Mouse (Mus musculus): ENCODE data around the gene Filip1l. TPM values are rescaled to one million over a fixed set of nuclear protein-coding genes. Genes with fewer than 3 reads are reported as not detected.
"Not testable (repeated sequence)": the region's sequence is repeated elsewhere in the genome, so short reads cannot be mapped to it uniquely, and the experiment has no call there.

Gene Filip1l
- polyA plus RNA-seq, 1 experiment, result 6.9 TPM

DNA sequence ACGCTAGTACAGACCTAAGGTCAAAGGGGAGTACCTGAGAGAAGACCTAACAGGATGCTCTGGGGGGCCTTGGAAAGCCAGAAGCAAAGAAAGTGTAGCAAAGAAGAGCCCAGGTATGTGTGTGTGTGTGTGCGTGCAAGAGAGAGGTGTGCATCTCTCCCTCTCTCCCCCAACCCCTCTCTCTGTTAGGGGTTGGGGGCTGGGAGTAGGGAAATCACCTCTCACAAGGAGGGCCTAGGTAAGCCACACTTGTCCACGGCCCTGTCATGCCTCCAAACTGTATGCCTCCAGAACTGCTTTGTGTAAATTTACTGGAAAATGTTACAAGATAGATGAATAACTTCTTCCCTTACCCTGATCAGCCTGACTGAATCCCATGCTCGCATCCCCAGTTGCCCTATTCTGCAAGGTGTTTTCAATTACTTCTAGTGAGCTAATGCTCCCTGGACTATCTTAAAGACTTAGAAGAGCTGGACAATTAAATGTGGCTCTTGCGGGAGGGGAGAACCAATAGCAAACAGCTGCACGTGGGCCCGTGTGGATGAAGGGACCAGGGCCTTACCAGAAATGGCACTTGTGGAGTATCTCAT lies 22.4 kb downstream of the Filip1l start:
- WGBS, result 82% methylated on average over 7 of the region's 7 CpGs
- DNase-seq, result no peak
- no peak overlapping the region for H3K27ac ChIP-seq (ENCODE audit: insufficient read depth, low read depth, low read length)

DNA sequence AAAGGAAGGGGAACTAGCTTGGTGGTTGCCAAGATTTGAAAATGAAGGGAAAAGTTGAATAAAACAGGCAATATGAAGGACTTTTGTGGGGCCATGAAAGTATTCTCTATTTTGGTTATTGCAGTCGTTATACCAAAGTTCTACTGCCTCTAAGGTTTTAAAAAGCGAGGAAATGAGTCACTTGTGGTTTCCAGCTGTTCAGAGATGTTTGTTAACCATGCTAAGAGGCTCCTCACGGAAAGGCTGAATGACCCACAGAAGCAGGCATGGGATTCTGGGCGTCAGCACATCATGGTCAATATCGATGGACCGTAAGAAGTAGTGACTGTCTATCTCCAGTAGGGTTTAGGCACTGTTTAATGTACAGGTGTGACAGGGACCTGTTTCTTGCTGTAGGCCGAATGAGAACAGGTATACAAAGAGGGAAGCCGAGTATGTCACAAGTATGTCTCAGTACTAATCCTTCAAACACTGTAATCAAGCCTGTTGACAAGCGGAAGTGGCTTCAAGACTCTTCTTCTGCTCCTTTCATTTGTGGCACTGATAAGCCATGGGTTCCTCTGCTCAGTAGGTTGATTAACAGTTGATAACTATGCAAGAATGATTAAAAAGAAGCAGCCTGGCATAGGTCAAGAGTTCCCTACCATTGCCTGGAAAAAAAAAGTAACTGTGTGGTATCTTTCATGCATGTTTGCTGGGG lies 25.9 kb downstream of the Filip1l start:
- WGBS, result 91% methylated on average over 9 of the region's 9 CpGs
- no peak overlapping the region for H3K4me3 ChIP-seq (ENCODE audit: insufficient read depth, low read depth, low read length)
- DNase-seq, result no peak
- H3K4me1 ChIP-seq (ENCODE audit: control insufficient read depth, insufficient read depth, low read length), result no peaks in the 10 kb centered on the region
- no peaks in the 10 kb centered on the region for H3K36me3 ChIP-seq (ENCODE audit: control insufficient read depth, insufficient read depth, low read length)
- TF ChIP-seq CTCF (conservative IDR thresholded peaks at IDR 0.05; ENCODE audit: insufficient read depth, insufficient read length, low read depth, low read length) (no peak), POLR2A (IDR thresholded peaks at IDR 0.05; ENCODE audit: low read depth, low read length) (no peak)
- H3K27ac ChIP-seq (ENCODE audit: insufficient read depth, low read depth, low read length), result no peak overlapping the region
- H3K27me3 ChIP-seq (replicated peaks; ENCODE audit: control insufficient read depth, insufficient read depth, low read length), result no peaks in the 10 kb centered on the region

More for the DNA sequence above, 22.4 kb downstream of the Filip1l start:
- H3K27me3 ChIP-seq (replicated peaks; ENCODE audit: control insufficient read depth, insufficient read depth, low read length), result no peaks in the 10 kb centered on the region
- H3K4me1 ChIP-seq (ENCODE audit: control insufficient read depth, insufficient read depth, low read length), result no peaks in the 10 kb centered on the region
- H3K36me3 ChIP-seq (ENCODE audit: control insufficient read depth, insufficient read depth, low read length), result no peaks in the 10 kb centered on the region
- TF ChIP-seq CTCF (conservative IDR thresholded peaks at IDR 0.05; ENCODE audit: insufficient read depth, insufficient read length, low read depth, low read length) (no peak), POLR2A (IDR thresholded peaks at IDR 0.05; ENCODE audit: low read depth, low read length) (no peak)
- no peak overlapping the region for H3K4me3 ChIP-seq (ENCODE audit: insufficient read depth, low read depth, low read length)

DNA sequence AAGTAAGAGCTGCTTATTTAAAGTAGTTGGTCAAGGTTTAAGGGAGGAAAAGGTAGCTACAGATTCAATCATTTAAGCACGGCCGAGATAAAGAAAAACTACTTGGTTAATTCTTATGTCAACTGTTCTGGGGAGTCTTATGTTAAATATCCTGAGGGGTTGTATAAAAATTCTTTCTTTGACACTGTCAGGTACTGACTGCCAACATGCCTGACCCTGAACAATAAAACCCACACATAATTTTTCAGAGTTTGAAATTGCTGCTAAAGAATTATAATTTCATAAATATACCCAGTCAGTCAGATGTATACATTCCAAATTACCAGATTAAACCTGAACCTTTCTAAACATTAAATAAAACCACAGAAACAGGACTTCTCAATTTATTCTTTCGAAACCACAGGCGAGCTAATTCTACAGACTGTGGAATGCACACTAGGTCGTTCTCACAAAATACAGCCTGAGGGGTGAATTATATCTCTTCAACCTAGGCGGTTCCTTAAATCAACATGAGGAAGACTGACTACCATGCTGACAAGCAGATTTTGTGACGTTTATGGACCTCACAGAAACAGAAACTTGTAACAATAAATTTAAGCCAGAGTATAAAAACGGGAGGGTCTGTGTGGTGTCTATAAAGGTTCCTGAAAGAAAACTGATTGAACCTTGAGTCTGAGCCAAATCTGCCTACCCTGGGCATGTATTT lies 30.5 kb downstream of the Filip1l start:
- H3K36me3 ChIP-seq (ENCODE audit: control insufficient read depth, insufficient read depth, low read length), result no peaks in the 10 kb centered on the region
- no peak for DNase-seq
- TF ChIP-seq CTCF (conservative IDR thresholded peaks at IDR 0.05; ENCODE audit: insufficient read depth, insufficient read length, low read depth, low read length), result no peak
- no peak for TF ChIP-seq POLR2A (IDR thresholded peaks at IDR 0.05; ENCODE audit: low read depth, low read length)
- H3K27me3 ChIP-seq (replicated peaks; ENCODE audit: control insufficient read depth, insufficient read depth, low read length), result no peaks in the 10 kb centered on the region
- no peak overlapping the region for H3K27ac ChIP-seq (ENCODE audit: insufficient read depth, low read depth, low read length)
- no peak overlapping the region for H3K4me3 ChIP-seq (ENCODE audit: insufficient read depth, low read depth, low read length)
- WGBS, result 54% methylated on average over 8 of the region's 8 CpGs
- H3K4me1 ChIP-seq (ENCODE audit: control insufficient read depth, insufficient read depth, low read length), result no peaks in the 10 kb centered on the region

DNA sequence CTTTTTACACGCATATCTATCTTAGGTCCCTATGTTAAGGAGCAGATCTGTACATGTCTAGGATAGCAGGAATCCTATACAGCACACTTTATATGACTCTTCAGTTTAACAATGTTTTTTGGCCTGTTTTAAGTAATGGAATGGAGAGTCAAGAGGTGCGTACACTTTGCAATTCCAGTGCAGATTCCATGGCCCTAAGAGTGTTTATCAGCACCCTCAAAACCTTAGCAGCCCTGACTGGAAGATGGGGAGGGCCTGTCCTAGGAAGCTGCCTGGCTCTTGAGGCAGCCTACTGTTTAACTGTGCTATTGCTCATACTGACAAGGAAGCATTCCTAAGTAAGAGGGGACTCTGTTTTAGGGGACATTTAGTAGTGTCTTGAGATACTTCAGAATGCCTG lies 31.4 kb downstream of the Filip1l start:
- Histone ChIP-seq H3K27me3 (replicated peaks; ENCODE audit: control insufficient read depth, insufficient read depth, low read length) (no peaks in the 10 kb centered on the region), H3K4me3 (ENCODE audit: insufficient read depth, low read depth, low read length) (no peak overlapping the region), H3K4me1 (ENCODE audit: control insufficient read depth, insufficient read depth, low read length) (no peaks in the 10 kb centered on the region), H3K27ac (ENCODE audit: insufficient read depth, low read depth, low read length) (no peak overlapping the region), H3K36me3 (ENCODE audit: control insufficient read depth, insufficient read depth, low read length) (no peaks in the 10 kb centered on the region)
- WGBS, result 94% methylated on average over 2 of the region's 2 CpGs
- DNase-seq, result no peak
- no peak for TF ChIP-seq POLR2A (IDR thresholded peaks at IDR 0.05; ENCODE audit: low read depth, low read length)
- no peak for TF ChIP-seq CTCF (conservative IDR thresholded peaks at IDR 0.05; ENCODE audit: insufficient read depth, insufficient read length, low read depth, low read length)

DNA sequence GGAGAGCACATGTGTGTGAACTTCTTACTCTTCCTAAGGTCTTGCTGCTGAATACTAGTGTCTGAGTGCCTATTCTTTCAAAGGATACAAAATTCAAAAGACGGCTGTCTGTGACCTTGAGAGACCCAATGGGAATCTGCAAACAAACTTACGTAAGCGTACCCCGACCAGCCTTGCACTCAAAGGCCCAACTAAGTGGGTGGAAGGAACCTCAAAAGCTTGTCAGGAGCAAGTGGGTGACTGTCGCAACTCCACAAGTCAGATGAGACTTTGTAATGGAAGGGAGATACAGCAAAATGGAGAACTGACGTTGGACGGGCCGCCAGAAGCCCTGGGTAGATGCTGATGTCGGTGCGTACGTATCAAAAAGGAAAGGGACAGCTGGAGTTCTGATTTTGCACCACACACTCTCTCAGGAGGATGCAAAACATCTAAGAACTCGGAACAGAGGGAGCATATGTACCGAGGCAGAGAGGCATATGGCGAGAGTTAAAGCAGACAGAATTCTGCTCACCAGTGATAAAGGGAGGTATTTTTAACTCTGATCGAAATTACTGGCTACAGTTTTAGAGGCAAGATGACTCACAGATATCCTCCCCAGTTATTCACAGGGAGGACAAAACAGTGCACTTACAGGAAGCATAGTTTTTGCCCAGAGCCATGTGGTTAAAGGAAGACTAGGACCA lies 36.8 kb downstream of the Filip1l start:
- WGBS, result 91% methylated on average over 15 of the region's 15 CpGs
- 0 out of 2 replicates have a peak, but pooled peaks cover 2% of the 10 kb centered on the region for H3K4me1 ChIP-seq (ENCODE audit: control insufficient read depth, insufficient read depth, low read length)
- H3K27me3 ChIP-seq (replicated peaks; ENCODE audit: control insufficient read depth, insufficient read depth, low read length), result no peaks in the 10 kb centered on the region
- H3K4me3 ChIP-seq (ENCODE audit: insufficient read depth, low read depth, low read length), result no peak overlapping the region
- TF ChIP-seq POLR2A (IDR thresholded peaks at IDR 0.05; ENCODE audit: low read depth, low read length) (no peak), CTCF (conservative IDR thresholded peaks at IDR 0.05; ENCODE audit: insufficient read depth, insufficient read length, low read depth, low read length) (no peak)
- no peaks in the 10 kb centered on the region for H3K36me3 ChIP-seq (ENCODE audit: control insufficient read depth, insufficient read depth, low read length)
- H3K27ac ChIP-seq (ENCODE audit: insufficient read depth, low read depth, low read length), result no peak overlapping the region
- DNase-seq, result no peak

DNA sequence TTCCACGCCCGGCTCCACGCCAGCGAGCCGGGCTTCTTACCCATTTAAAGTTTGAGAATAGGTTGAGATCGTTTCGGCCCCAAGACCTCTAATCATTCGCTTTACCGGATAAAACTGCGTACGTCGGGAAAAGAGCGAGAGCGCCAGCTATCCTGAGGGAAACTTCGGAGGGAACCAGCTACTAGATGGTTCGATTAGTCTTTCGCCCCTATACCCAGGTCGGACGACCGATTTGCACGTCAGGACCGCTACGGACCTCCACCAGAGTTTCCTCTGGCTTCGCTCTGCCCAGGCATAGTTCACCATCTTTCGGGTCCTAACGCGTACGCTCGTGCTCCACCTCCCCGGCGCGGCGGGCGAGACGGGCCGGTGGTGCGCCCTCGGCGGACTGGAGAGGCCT lies 38.3 kb downstream of the Filip1l start:
- not testable (repeated sequence) for DNase-seq; H3K36me3 ChIP-seq (ENCODE audit: control insufficient read depth, insufficient read depth, low read length); H3K4me3 ChIP-seq (ENCODE audit: insufficient read depth, low read depth, low read length); H3K27me3 ChIP-seq (replicated peaks; ENCODE audit: control insufficient read depth, insufficient read depth, low read length); H3K27ac ChIP-seq (ENCODE audit: insufficient read depth, low read depth, low read length); H3K4me1 ChIP-seq (ENCODE audit: control insufficient read depth, insufficient read depth, low read length)
- WGBS, result 35% methylated on average over 28 of the region's 39 CpGs

DNA sequence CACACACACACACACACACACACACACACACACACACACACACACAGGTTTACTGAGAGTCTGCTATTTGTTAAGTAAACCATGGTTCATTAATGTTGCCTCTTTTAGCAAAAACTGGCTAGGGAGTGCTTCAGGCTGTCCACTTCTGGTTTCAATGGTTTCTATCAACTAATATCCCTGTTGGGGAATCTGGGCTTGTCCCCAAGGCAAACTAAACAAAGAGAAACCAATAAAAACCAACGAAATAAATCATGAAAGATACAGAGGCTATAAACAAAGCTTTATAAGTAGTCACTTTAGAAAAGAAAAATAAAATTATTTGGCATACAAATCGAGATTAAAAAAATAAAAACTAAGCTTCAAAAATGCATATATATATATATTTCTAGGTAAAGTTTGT lies 39.6 kb downstream of the Filip1l start:
- TF ChIP-seq POLR2A (IDR thresholded peaks at IDR 0.05; ENCODE audit: low read depth, low read length) (no peak), CTCF (conservative IDR thresholded peaks at IDR 0.05; ENCODE audit: insufficient read depth, insufficient read length, low read depth, low read length) (no peak)
- Histone ChIP-seq H3K4me3 (ENCODE audit: insufficient read depth, low read depth, low read length) (no peak overlapping the region), H3K36me3 (ENCODE audit: control insufficient read depth, insufficient read depth, low read length) (no peaks in the 10 kb centered on the region), H3K27ac (ENCODE audit: insufficient read depth, low read depth, low read length) (no peak overlapping the region), H3K27me3 (replicated peaks; ENCODE audit: control insufficient read depth, insufficient read depth, low read length) (no peaks in the 10 kb centered on the region), H3K4me1 (ENCODE audit: control insufficient read depth, insufficient read depth, low read length) (0 out of 2 replicates have a peak, but pooled peaks cover 2% of the 10 kb centered on the region)
- peak; percentile 51 for DNase-seq
- 63% methylated on average over 2 of the region's 2 CpGs for WGBS

All from kidney, adult 2 months (tissue).